Mouse (Mus musculus): Measurements from ENCODE around the gene Spdye4a.

Spdye4a gene

GRCm38 (mm10) chr5:143226790-143227189, at the start of gene Spdye4a:
TSS of gene Spdye4a (minus strand) at chr5:143226890.
- DNase-seq (ENCODE audit: low spot score), result no peak

GRCm38 (mm10) chr5:143275761-143276160, 49.1 kb upstream of the Spdye4a start:
- DNase-seq (ENCODE audit: low spot score), result no peak

GRCm38 (mm10) chr5:143272540-143273330, 46.0 kb upstream of the Spdye4a start:
- DNase-seq (ENCODE audit: low spot score), result no peak

GRCm38 (mm10) chr5:143272108-143272507, 45.4 kb upstream of the Spdye4a start:
- no peak for DNase-seq (ENCODE audit: low spot score)

GRCm38 (mm10) chr5:143271642-143272041, 45.0 kb upstream of the Spdye4a start:
- DNase-seq (ENCODE audit: low spot score), result no peak

- no peak for DNase-seq (ENCODE audit: low spot score)
These were observed 43.4 kb upstream of the Spdye4a start for GRCm38 (mm10) chr5:143270151-143270519.

GRCm38 (mm10) chr5:143269363-143270150, 42.9 kb upstream of the Spdye4a start, which contains the start of gene Zfp316:
TSS of gene Zfp316 (minus strand) at chr5:143270022.
- peak; percentile 50 for DNase-seq (ENCODE audit: low spot score)

- DNase-seq (ENCODE audit: low spot score), result no peak
These were observed 42.3 kb upstream of the Spdye4a start for GRCm38 (mm10) chr5:143268985-143269362.

GRCm38 (mm10) chr5:143266794-143267193, 40.1 kb upstream of the Spdye4a start:
- DNase-seq (ENCODE audit: low spot score), result no peak

GRCm38 (mm10) chr5:143265409-143265808, 38.7 kb upstream of the Spdye4a start:
- DNase-seq (ENCODE audit: low spot score), result no peak

- DNase-seq (ENCODE audit: low spot score), result no peak
These were observed 38.0 kb upstream of the Spdye4a start for GRCm38 (mm10) chr5:143264689-143265088.

- DNase-seq (ENCODE audit: low spot score), result no peak
These were observed 34.9 kb upstream of the Spdye4a start for GRCm38 (mm10) chr5:143261636-143262035.

- no peak for DNase-seq (ENCODE audit: low spot score)
These were observed 29.1 kb upstream of the Spdye4a start for GRCm38 (mm10) chr5:143255802-143256201.

- no peak for DNase-seq (ENCODE audit: low spot score)
These were observed 28.4 kb upstream of the Spdye4a start for GRCm38 (mm10) chr5:143255131-143255519.

GRCm38 (mm10) chr5:143254487-143255130, 27.9 kb upstream of the Spdye4a start:
- DNase-seq (ENCODE audit: low spot score), result no peak

- no peak for DNase-seq (ENCODE audit: low spot score)
These were observed 27.3 kb upstream of the Spdye4a start for GRCm38 (mm10) chr5:143253881-143254486.

GRCm38 (mm10) chr5:143253186-143253880, 26.6 kb upstream of the Spdye4a start:
- DNase-seq (ENCODE audit: low spot score), result no peak

- DNase-seq (ENCODE audit: low spot score), result no peak
These were observed 26.1 kb upstream of the Spdye4a start for GRCm38 (mm10) chr5:143252791-143253185.

GRCm38 (mm10) chr5:143252039-143252438, 25.3 kb upstream of the Spdye4a start:
- no peak for DNase-seq (ENCODE audit: low spot score)

GRCm38 (mm10) chr5:143244926-143245325, 18.2 kb upstream of the Spdye4a start:
- no peak for DNase-seq (ENCODE audit: low spot score)

- DNase-seq (ENCODE audit: low spot score), result no peak
These were observed 9.3 kb upstream of the Spdye4a start for GRCm38 (mm10) chr5:143236036-143236435.

All from ovary, adult 18-20 months (tissue).